Mouse (Mus musculus) MEL (cell line): ENCODE data around the gene Tmem199. TPM values are rescaled to one million over a fixed set of nuclear protein-coding genes. Genes with fewer than 3 reads are reported as not detected.

ENCODE experiments used
- DNase-seq: peaks from one replicate; pipeline ENCODE4 v3.0.0; 2011; ENCODE audit warnings: low read depth, low spot score
- H3K27ac ChIP-seq: 2 replicates; pipeline ENCODE4 v1.5.1; 2012; ENCODE audit warnings: low read depth, mild to moderate bottlenecking, control low read depth, low read length, moderate library complexity; ENCODE audit not compliant: control insufficient read depth
- H3K27me3 ChIP-seq, 2 experiments: fragments of 150-350 bp in 1 of 2; sonication (generic) in 1 of 2; 2 replicates each; pipeline ENCODE4 v1.6.1; 2012; ENCODE audit warnings: low read length in 2 of 2, mild to moderate bottlenecking in 2 of 2, improper control_type of control experiment in 1 of 2, moderate library complexity in 1 of 2; ENCODE audit not compliant: insufficient read depth in 2 of 2, control insufficient read depth in 1 of 2
- H3K36me3 ChIP-seq, 2 experiments: 2 replicates each; pipeline ENCODE4 v1.6.1; 2012 to 2014; ENCODE audit warnings: low read length in 2 of 2, improper control_type of control experiment in 1 of 2, inconsistent platforms in 1 of 2, mild to moderate bottlenecking in 1 of 2; ENCODE audit not compliant: insufficient read depth in 2 of 2, control insufficient read depth in 1 of 2
- H3K4me1 ChIP-seq, 2 experiments: fragments of 150-350 bp in 1 of 2; sonication (generic) in 1 of 2; 2 replicates each; pipeline ENCODE4 v1.6.1; 2012; ENCODE audit warnings: low read length in 2 of 2, improper control_type of control experiment in 1 of 2, mild to moderate bottlenecking in 1 of 2; ENCODE audit not compliant: insufficient read depth in 2 of 2, control insufficient read depth in 1 of 2
- H3K4me3 ChIP-seq, 2 experiments: fragments of 150-350 bp in 1 of 2; sonication (generic) in 1 of 2; 2 replicates each; pipeline ENCODE4 v1.5.1; 2012; ENCODE audit warnings: low read depth in 2 of 2, low read length in 2 of 2, mild to moderate bottlenecking in 2 of 2, moderate library complexity in 2 of 2, control low read depth in 1 of 2, improper control_type of control experiment in 1 of 2; ENCODE audit not compliant: control insufficient read depth in 1 of 2, insufficient read depth in 1 of 2
- H3K79me2 ChIP-seq: 2 replicates; pipeline ENCODE4 v1.6.1; 2012; ENCODE audit warnings: mild to moderate bottlenecking, low read length, moderate library complexity; ENCODE audit not compliant: control insufficient read depth, poor library complexity, insufficient read depth
- H3K9ac ChIP-seq: 2 replicates; pipeline ENCODE4 v1.6.1; 2012; ENCODE audit warnings: low read depth, mild to moderate bottlenecking, control low read depth, low read length, moderate library complexity; ENCODE audit not compliant: control insufficient read depth, poor library complexity, severe bottlenecking
- H3K9me3 ChIP-seq: fragments of 150-350 bp; sonication (generic); replicated peaks from 2 replicates; pipeline ENCODE4 v1.6.1; 2012; ENCODE audit warnings: mild to moderate bottlenecking, low read length, improper control_type of control experiment, moderate library complexity; ENCODE audit not compliant: insufficient read depth
- BHLHE40 ChIP-seq: IDR thresholded peaks from 2 replicates; pipeline ENCODE4 v1.6.1; 2012; ENCODE audit warnings: low read depth, mild to moderate bottlenecking, inconsistent platforms, low read length, improper control_type of control experiment, borderline replicate concordance
- CHD1 ChIP-seq: IDR thresholded peaks from 2 replicates; pipeline ENCODE4 v1.6.1; 2012; ENCODE audit warnings: low read depth, mild to moderate bottlenecking, inconsistent platforms, low read length, improper control_type of control experiment
- CHD2 ChIP-seq: IDR thresholded peaks from 2 replicates; pipeline ENCODE4 v1.6.1; 2011; ENCODE audit warnings: low read length, improper control_type of control experiment
- ELF1 ChIP-seq: IDR thresholded peaks from 2 replicates; pipeline ENCODE4 v1.6.1; 2014; ENCODE audit warnings: low read depth, mild to moderate bottlenecking, inconsistent platforms, low read length, improper control_type of control experiment, moderate library complexity
- EP300 ChIP-seq, 2 experiments: IDR thresholded peaks; 2 replicates each; pipeline ENCODE4 v1.6.1; 2011; ENCODE audit warnings: improper control_type of control experiment in 2 of 2, low read length in 2 of 2, low read depth in 1 of 2, mild to moderate bottlenecking in 1 of 2
- ETS1 ChIP-seq: IDR thresholded peaks from 2 replicates; pipeline ENCODE4 v1.6.1; 2012; ENCODE audit warnings: low read depth, mild to moderate bottlenecking, inconsistent platforms, low read length, improper control_type of control experiment, moderate library complexity
- GATA1 ChIP-seq: IDR thresholded peaks from 2 replicates; pipeline ENCODE4 v1.6.1; 2011; ENCODE audit warnings: low read depth, low read length, improper control_type of control experiment
- HCFC1 ChIP-seq: IDR thresholded peaks from 2 replicates; pipeline ENCODE4 v1.6.1; 2012; ENCODE audit warnings: low read depth, mild to moderate bottlenecking, inconsistent platforms, low read length, improper control_type of control experiment, moderate library complexity
- KAT2A ChIP-seq: conservative IDR thresholded peaks from 2 replicates; pipeline ENCODE4 v1.6.1; 2012; ENCODE audit warnings: low read depth, low read length, improper control_type of control experiment, inconsistent platforms
- MAFK ChIP-seq: IDR thresholded peaks from 2 replicates; pipeline ENCODE4 v1.6.1; 2011; ENCODE audit warnings: low read depth, mild to moderate bottlenecking, low read length, improper control_type of control experiment, borderline replicate concordance
- MAX ChIP-seq: IDR thresholded peaks from 2 replicates; pipeline ENCODE4 v1.6.1; 2011; ENCODE audit warnings: low read length, improper control_type of control experiment
- MAZ ChIP-seq: IDR thresholded peaks from 2 replicates; pipeline ENCODE4 v1.6.1; 2012; ENCODE audit warnings: low read depth, mild to moderate bottlenecking, inconsistent platforms, low read length, improper control_type of control experiment
- MEF2A ChIP-seq: IDR thresholded peaks from 2 replicates; pipeline ENCODE4 v1.6.1; 2014; ENCODE audit warnings: low read depth, mild to moderate bottlenecking, inconsistent platforms, low read length, improper control_type of control experiment; ENCODE audit not compliant: poor library complexity, insufficient replicate concordance, severe bottlenecking; ENCODE audit errors: extremely low read depth
- MXI1 ChIP-seq: IDR thresholded peaks from 2 replicates; pipeline ENCODE4 v1.6.1; 2011; ENCODE audit warnings: mild to moderate bottlenecking, low read depth, low read length, improper control_type of control experiment
- MYB ChIP-seq: IDR thresholded peaks from 2 replicates; pipeline ENCODE4 v1.6.1; 2011; ENCODE audit warnings: mild to moderate bottlenecking, low read depth, low read length, improper control_type of control experiment
- MYC ChIP-seq: IDR thresholded peaks from 2 replicates; pipeline ENCODE4 v1.6.1; 2011; ENCODE audit warnings: low read depth, mild to moderate bottlenecking, low read length, improper control_type of control experiment, moderate library complexity
- NELFE ChIP-seq: IDR thresholded peaks from 2 replicates; pipeline ENCODE4 v1.6.1; 2011; ENCODE audit warnings: low read depth, low read length, improper control_type of control experiment
- NRF1 ChIP-seq: IDR thresholded peaks from 2 replicates; pipeline ENCODE4 v1.6.1; 2014; ENCODE audit warnings: low read depth, mild to moderate bottlenecking, inconsistent platforms, low read length, improper control_type of control experiment, moderate library complexity; ENCODE audit not compliant: poor library complexity, insufficient read depth, severe bottlenecking
- POLR2A ChIP-seq, 2 experiments: IDR thresholded peaks; 2 replicates each; pipeline ENCODE4 v1.6.1; 2011 to 2012; ENCODE audit warnings: low read length in 2 of 2, mild to moderate bottlenecking in 2 of 2, control low read depth in 1 of 2, improper control_type of control experiment in 1 of 2, low read depth in 1 of 2, moderate library complexity in 1 of 2; ENCODE audit not compliant: control insufficient read depth in 1 of 2, insufficient read depth in 1 of 2, poor library complexity in 1 of 2
- POLR2AphosphoS5 ChIP-seq: IDR thresholded peaks from 2 replicates; pipeline ENCODE4 v1.6.1; 2012; ENCODE audit warnings: low read depth, borderline replicate concordance, mild to moderate bottlenecking, inconsistent platforms, low read length, moderate library complexity, mixed read lengths
- RAD21 ChIP-seq: IDR thresholded peaks from 2 replicates; pipeline ENCODE4 v1.6.1; 2011; ENCODE audit warnings: mild to moderate bottlenecking, low read depth, low read length, improper control_type of control experiment
- SIN3A ChIP-seq: IDR thresholded peaks from 2 replicates; pipeline ENCODE4 v1.6.1; 2012; ENCODE audit warnings: low read length, improper control_type of control experiment, inconsistent platforms
- SMC3 ChIP-seq: IDR thresholded peaks from 2 replicates; pipeline ENCODE4 v1.6.1; 2011; ENCODE audit warnings: low read depth, low read length, improper control_type of control experiment
- TBP ChIP-seq: IDR thresholded peaks from 2 replicates; pipeline ENCODE4 v1.8.0; 2011; ENCODE audit warnings: low read depth, low read length, improper control_type of control experiment
- TCF12 ChIP-seq: IDR thresholded peaks from 2 replicates; pipeline ENCODE4 v1.6.1; 2014; ENCODE audit warnings: low read depth, mild to moderate bottlenecking, inconsistent platforms, low read length, improper control_type of control experiment, moderate library complexity
- ZC3H11A ChIP-seq: IDR thresholded peaks from 2 replicates; pipeline ENCODE4 v1.6.1; 2012; ENCODE audit warnings: low read depth, mild to moderate bottlenecking, inconsistent platforms, low read length, improper control_type of control experiment
- ZKSCAN1 ChIP-seq: IDR thresholded peaks from 2 replicates; pipeline ENCODE4 v1.6.1; 2012; ENCODE audit warnings: low read depth, mild to moderate bottlenecking, inconsistent platforms, low read length, improper control_type of control experiment, moderate library complexity
- ZMIZ1 ChIP-seq: IDR thresholded peaks from 2 replicates; pipeline ENCODE4 v1.6.1; 2012; ENCODE audit warnings: low read depth, mild to moderate bottlenecking, inconsistent platforms, low read length, improper control_type of control experiment, moderate library complexity
- ZNF384 ChIP-seq: IDR thresholded peaks from 2 replicates; pipeline ENCODE4 v1.6.1; 2012; ENCODE audit warnings: low read depth, mild to moderate bottlenecking, inconsistent platforms, low read length, improper control_type of control experiment
- polyA plus RNA-seq, 2 experiments: library from polyadenylated mRNA; stranded (reverse) in 1 of 2; unstranded in 1 of 2; fragments of >175 nt in 1 of 2; fragments of >200 nt in 1 of 2; gene quantifications; 2 replicates each; pipeline versions ENCODE4 v1.2.1 to v1.2.4; 2012; ENCODE audit warnings: low replicate concordance in 2 of 2, low read depth in 1 of 2; ENCODE audit not compliant: insufficient read length in 2 of 2, insufficient read depth in 1 of 2, missing spikeins in 1 of 2
- total RNA-seq: library from RNA; depleted of rRNA; stranded (reverse); fragments of 300-350 nt; gene quantifications from 2 replicates; pipeline ENCODE4 v1.2.3, GENCODE M21; 2012

Tmem199 gene
- total and polyA plus RNA-seq, 3 experiments = 36.5 to 57.1 TPM; not detected in 1

GRCm38 (mm10) chr11:78467932-78468331 is 44.0 kb downstream of the Tmem199 start:
- H3K4me3 ChIP-seq = peak overlapping the region; percentile 3 to 26; a peak in 3 of 4 replicates
- H3K4me1 ChIP-seq = peaks cover 20 to 41% of the 10 kb centered on the region in 2 experiments
- peak; percentile 44; the same call in 1 of the 2 replicates for TF ChIP-seq MYC
- no peak for TF ChIP-seq POLR2A (IDR thresholded peaks at IDR 0.05; ENCODE audit: control insufficient read depth in 1 of 2, insufficient read depth in 1 of 2, low read depth in 1 of 2, low read length in 2 of 2, poor library complexity in 1 of 2)
- peak; percentile 5; the same call in 1 of the 2 replicates for TF ChIP-seq MXI1
- peak; percentile 40; the same call in 1 of the 2 replicates for TF ChIP-seq NELFE
- TF ChIP-seq ZMIZ1 = no peak
- TF ChIP-seq NRF1 = no peak
- TF ChIP-seq HCFC1 = 0 out of 2 replicates have a peak, but pooled peaks have one; percentile 24
- TF ChIP-seq ETS1 = no peak
- TF ChIP-seq ELF1 = peak; percentile 54
- TF ChIP-seq MAX = 0 out of 2 replicates have a peak, but pooled peaks have one; percentile 13
- no peak for TF ChIP-seq KAT2A
- TF ChIP-seq ZKSCAN1 = no peak
- TF ChIP-seq TBP = 0 out of 2 replicates have a peak, but pooled peaks have one; percentile 7
- TF ChIP-seq GATA1 = 0 out of 2 replicates have a peak, but pooled peaks have one; percentile 12
- no peak for TF ChIP-seq CHD2
- TF ChIP-seq BHLHE40 = no peak
- 0 out of 2 replicates have a peak, but pooled peaks have one; percentile 37 for TF ChIP-seq MAZ
- no peak for TF ChIP-seq ZC3H11A
- TF ChIP-seq SIN3A = no peak
- no peak for TF ChIP-seq MYB
- TF ChIP-seq EP300 (IDR thresholded peaks at IDR 0.05; ENCODE audit: low read depth in 1 of 2, low read length in 2 of 2) = no peak; a peak in 1 of 4 replicates
- no peaks in the 10 kb centered on the region for H3K9me3 ChIP-seq
- H3K79me2 ChIP-seq = no peaks in the 10 kb centered on the region; the same call in 1 of the 2 replicates
- H3K27me3 ChIP-seq = no peaks in the 10 kb centered on the region
- H3K27ac ChIP-seq = peak overlapping the region; percentile 50
- H3K9ac ChIP-seq = peak overlapping the region; percentile 12
- peaks cover 0 to 29% of the 10 kb centered on the region in 2 experiments; a peak in 2 of 4 replicates for H3K36me3 ChIP-seq
- DNase-seq = peak; percentile 65

GRCm38 (mm10) chr11:78467515-78467914 is 44.5 kb downstream of the Tmem199 start:
- Histone ChIP-seq H3K4me1 (peaks cover 20 to 44% of the 10 kb centered on the region in 2 experiments), H3K9ac (peak overlapping the region; percentile 24), H3K27me3 (no peaks in the 10 kb centered on the region), H3K36me3 (peaks cover 0 to 31% of the 10 kb centered on the region in 2 experiments; a peak in 2 of 4 replicates), H3K9me3 (no peaks in the 10 kb centered on the region), H3K79me2 (no peaks in the 10 kb centered on the region; the same call in 1 of the 2 replicates), H3K27ac (peak overlapping the region; percentile 50), H3K4me3 (peak overlapping the region; percentile 17 to 26; a peak in 3 of 4 replicates)
- peak; percentile 81 for DNase-seq
- TF ChIP-seq POLR2AphosphoS5 (no peak), MAFK (peak; percentile 93), MXI1 (peak; percentile 68), GATA1 (peak; percentile 75), ELF1 (peak; percentile 85), EP300 (IDR thresholded peaks at IDR 0.05; ENCODE audit: low read depth in 1 of 2, low read length in 2 of 2) (peak; percentile 57 to 64; a peak in 3 of 4 replicates), RAD21 (no peak), ETS1 (peak; percentile 98), MAZ (no peak), MEF2A (no peak), SIN3A (peak; percentile 97), MAX (0 out of 2 replicates have a peak, but pooled peaks have one; percentile 15), TBP (0 out of 2 replicates have a peak, but pooled peaks have one; percentile 54), CHD1 (no peak), TCF12 (no peak; the same call in 1 of the 2 replicates), ZMIZ1 (no peak), ZNF384 (0 out of 2 replicates have a peak, but pooled peaks have one; percentile 14), POLR2A (IDR thresholded peaks at IDR 0.05; ENCODE audit: control insufficient read depth in 1 of 2, insufficient read depth in 1 of 2, low read depth in 1 of 2, low read length in 2 of 2, poor library complexity in 1 of 2) (0 out of 4 replicates have a peak, but pooled peaks of 1 of the 2 experiments have one; percentile 20), SMC3 (no peak)
